Mouse (Mus musculus): ENCODE measurements around the gene Trappc3l. TPM values are rescaled to one million over a fixed set of nuclear protein-coding genes. Genes with fewer than 3 reads are reported as not detected.

Gene Trappc3l
- total and polyA plus RNA-seq, 2 experiments: not detected

- WGBS: 86% methylated on average over 2 of the region's 2 CpGs
- Histone ChIP-seq H3K4me3 (ENCODE audit: insufficient read depth, low read depth, low read length) (no peak overlapping the region), H3K4me1 (ENCODE audit: control insufficient read depth, insufficient read depth, low read length) (no peaks in the 10 kb centered on the region), H3K27me3 (ENCODE audit: control insufficient read depth, insufficient read depth, low read length) (no peaks in the 10 kb centered on the region), H3K36me3 (ENCODE audit: control insufficient read depth, insufficient read depth, low read length) (no peaks in the 10 kb centered on the region), H3K9ac (ENCODE audit: low read depth, low read length) (no peak overlapping the region), H3K79me2 (ENCODE audit: control insufficient read depth, insufficient read depth, low read length) (no peaks in the 10 kb centered on the region), H3K27ac (replicated peaks; ENCODE audit: insufficient read depth, low read depth, low read length) (no peak overlapping the region)
- no peak for DNase-seq (ENCODE audit: extremely low read depth, low read depth, low spot score)
- TF ChIP-seq CTCF (IDR thresholded peaks at IDR 0.05; ENCODE audit: low read depth, low read length) (no peak), POLR2A (IDR thresholded peaks at IDR 0.05; ENCODE audit: extremely low read depth, insufficient read depth, low read length) (no peak)
Observed at GRCm38 (mm10) chr10:34053987-34054386, 16.6 kb downstream of the Trappc3l start.

GRCm38 (mm10) chr10:34066591-34066990, 29.2 kb downstream of the Trappc3l start:
- Histone ChIP-seq H3K4me3 (ENCODE audit: insufficient read depth, low read depth, low read length) (no peak overlapping the region), H3K9ac (ENCODE audit: low read depth, low read length) (no peak overlapping the region), H3K79me2 (ENCODE audit: control insufficient read depth, insufficient read depth, low read length) (no peaks in the 10 kb centered on the region), H3K27ac (replicated peaks; ENCODE audit: insufficient read depth, low read depth, low read length) (no peak overlapping the region), H3K4me1 (ENCODE audit: control insufficient read depth, insufficient read depth, low read length) (no peaks in the 10 kb centered on the region), H3K27me3 (ENCODE audit: control insufficient read depth, insufficient read depth, low read length) (no peaks in the 10 kb centered on the region; the same call in 1 of the 2 replicates), H3K36me3 (ENCODE audit: control insufficient read depth, insufficient read depth, low read length) (no peaks in the 10 kb centered on the region)
- no peak for DNase-seq (ENCODE audit: extremely low read depth, low read depth, low spot score)
- TF ChIP-seq POLR2A (IDR thresholded peaks at IDR 0.05; ENCODE audit: extremely low read depth, insufficient read depth, low read length) (no peak), CTCF (IDR thresholded peaks at IDR 0.05; ENCODE audit: low read depth, low read length) (no peak)
- 40% methylated on average over 3 of the region's 3 CpGs for whole genome bisulfite sequencing

- Histone ChIP-seq H3K36me3 (ENCODE audit: control insufficient read depth, insufficient read depth, low read length) (no peaks in the 10 kb centered on the region), H3K79me2 (ENCODE audit: control insufficient read depth, insufficient read depth, low read length) (no peaks in the 10 kb centered on the region), H3K4me1 (ENCODE audit: control insufficient read depth, insufficient read depth, low read length) (no peaks in the 10 kb centered on the region), H3K4me3 (ENCODE audit: insufficient read depth, low read depth, low read length) (no peak overlapping the region), H3K27ac (replicated peaks; ENCODE audit: insufficient read depth, low read depth, low read length) (no peak overlapping the region), H3K9ac (ENCODE audit: low read depth, low read length) (no peak overlapping the region), H3K27me3 (ENCODE audit: control insufficient read depth, insufficient read depth, low read length) (no peaks in the 10 kb centered on the region; the same call in 1 of the 2 replicates)
- TF ChIP-seq CTCF (IDR thresholded peaks at IDR 0.05; ENCODE audit: low read depth, low read length): no peak
- no peak for TF ChIP-seq POLR2A (IDR thresholded peaks at IDR 0.05; ENCODE audit: extremely low read depth, insufficient read depth, low read length)
- no peak for DNase-seq (ENCODE audit: extremely low read depth, low read depth, low spot score)
- WGBS: 63% methylated on average over 1 of the region's 1 CpGs
Observed at GRCm38 (mm10) chr10:34069606-34070005, 32.2 kb downstream of the Trappc3l start.

- no peak overlapping the region for H3K9ac ChIP-seq (ENCODE audit: low read depth, low read length)
- H3K27me3 ChIP-seq (ENCODE audit: control insufficient read depth, insufficient read depth, low read length): no peaks in the 10 kb centered on the region; the same call in 1 of the 2 replicates
- no peaks in the 10 kb centered on the region for H3K4me1 ChIP-seq (ENCODE audit: control insufficient read depth, insufficient read depth, low read length)
- H3K36me3 ChIP-seq (ENCODE audit: control insufficient read depth, insufficient read depth, low read length): no peaks in the 10 kb centered on the region
- H3K4me3 ChIP-seq (ENCODE audit: insufficient read depth, low read depth, low read length): no peak overlapping the region
- TF ChIP-seq POLR2A (IDR thresholded peaks at IDR 0.05; ENCODE audit: extremely low read depth, insufficient read depth, low read length) (no peak), CTCF (IDR thresholded peaks at IDR 0.05; ENCODE audit: low read depth, low read length) (no peak)
- 60% methylated on average over 5 of the region's 5 CpGs for WGBS
- no peak for DNase-seq (ENCODE audit: extremely low read depth, low read depth, low spot score)
- H3K79me2 ChIP-seq (ENCODE audit: control insufficient read depth, insufficient read depth, low read length): no peaks in the 10 kb centered on the region
- no peak overlapping the region for H3K27ac ChIP-seq (replicated peaks; ENCODE audit: insufficient read depth, low read depth, low read length)
Observed at GRCm38 (mm10) chr10:34070999-34071492, 33.6 kb downstream of the Trappc3l start.

GRCm38 (mm10) chr10:34071650-34072049, 34.3 kb downstream of the Trappc3l start:
- no peak for TF ChIP-seq POLR2A (IDR thresholded peaks at IDR 0.05; ENCODE audit: extremely low read depth, insufficient read depth, low read length)
- TF ChIP-seq CTCF (IDR thresholded peaks at IDR 0.05; ENCODE audit: low read depth, low read length): no peak
- H3K4me3 ChIP-seq (ENCODE audit: insufficient read depth, low read depth, low read length): no peak overlapping the region
- H3K9ac ChIP-seq (ENCODE audit: low read depth, low read length): no peak overlapping the region
- no peak overlapping the region for H3K27ac ChIP-seq (replicated peaks; ENCODE audit: insufficient read depth, low read depth, low read length)
- 74% methylated on average over 2 of the region's 2 CpGs for WGBS
- H3K27me3 ChIP-seq (ENCODE audit: control insufficient read depth, insufficient read depth, low read length): no peaks in the 10 kb centered on the region; the same call in 1 of the 2 replicates
- no peaks in the 10 kb centered on the region for H3K79me2 ChIP-seq (ENCODE audit: control insufficient read depth, insufficient read depth, low read length)
- no peaks in the 10 kb centered on the region for H3K36me3 ChIP-seq (ENCODE audit: control insufficient read depth, insufficient read depth, low read length)
- no peak for DNase-seq (ENCODE audit: extremely low read depth, low read depth, low spot score)
- no peaks in the 10 kb centered on the region for H3K4me1 ChIP-seq (ENCODE audit: control insufficient read depth, insufficient read depth, low read length)

GRCm38 (mm10) chr10:34074522-34075200, 37.3 kb downstream of the Trappc3l start:
- Histone ChIP-seq H3K36me3 (ENCODE audit: control insufficient read depth, insufficient read depth, low read length) (no peaks in the 10 kb centered on the region), H3K4me1 (ENCODE audit: control insufficient read depth, insufficient read depth, low read length) (no peaks in the 10 kb centered on the region), H3K27ac (replicated peaks; ENCODE audit: insufficient read depth, low read depth, low read length) (no peak overlapping the region), H3K9ac (ENCODE audit: low read depth, low read length) (no peak overlapping the region), H3K4me3 (ENCODE audit: insufficient read depth, low read depth, low read length) (no peak overlapping the region), H3K79me2 (ENCODE audit: control insufficient read depth, insufficient read depth, low read length) (no peaks in the 10 kb centered on the region), H3K27me3 (ENCODE audit: control insufficient read depth, insufficient read depth, low read length) (no peaks in the 10 kb centered on the region)
- 83% methylated on average over 5 of the region's 5 CpGs for WGBS
- no peak for DNase-seq (ENCODE audit: extremely low read depth, low read depth, low spot score)
- no peak for TF ChIP-seq POLR2A (IDR thresholded peaks at IDR 0.05; ENCODE audit: extremely low read depth, insufficient read depth, low read length)
- TF ChIP-seq CTCF (IDR thresholded peaks at IDR 0.05; ENCODE audit: low read depth, low read length): no peak
